Mouse (Mus musculus) embryo, embryonic 11.5 days (tissue): Measurements from ENCODE around the gene Ttc6.

Source experiments
- DNase-seq: peaks from one replicate; pipeline ENCODE4 v3.0.0-alpha.2; 2012; ENCODE audit warnings: low read depth, low spot score

Gene Ttc6

GRCm38 (mm10) chr12:57662986-57663674 is 99.2 kb downstream of the Ttc6 start:
- no peak for DNase-seq

GRCm38 (mm10) chr12:57672414-57672813 is 108.5 kb downstream of the Ttc6 start:
- DNase-seq = no peak

GRCm38 (mm10) chr12:57684967-57685423 is 121.1 kb downstream of the Ttc6 start:
- no peak for DNase-seq

GRCm38 (mm10) chr12:57709966-57710365 is 146.1 kb downstream of the Ttc6 start:
- DNase-seq = no peak

- no peak for DNase-seq
Measured at GRCm38 (mm10) chr12:57764720-57765119, 200.8 kb downstream of the Ttc6 start.

GRCm38 (mm10) chr12:57776290-57776997 is 212.5 kb downstream of the Ttc6 start:
- peak; percentile 16 for DNase-seq

- DNase-seq = no peak
Measured at GRCm38 (mm10) chr12:57781926-57782325, 218.0 kb downstream of the Ttc6 start.

- DNase-seq = peak; percentile 26
Measured at GRCm38 (mm10) chr12:57787471-57787870, 223.6 kb downstream of the Ttc6 start.
